Mouse (Mus musculus): ENCODE measurements around the gene Sh3bgr. TPM values are rescaled to one million over a fixed set of nuclear protein-coding genes. Genes with fewer than 3 reads are reported as not detected.
A peak's percentile ranks its signal among the peaks of the same experiment; 100 is the strongest.

Gene Sh3bgr
- total RNA-seq, 2 experiments from 2014 or later, result 593 to 606 TPM

DNA sequence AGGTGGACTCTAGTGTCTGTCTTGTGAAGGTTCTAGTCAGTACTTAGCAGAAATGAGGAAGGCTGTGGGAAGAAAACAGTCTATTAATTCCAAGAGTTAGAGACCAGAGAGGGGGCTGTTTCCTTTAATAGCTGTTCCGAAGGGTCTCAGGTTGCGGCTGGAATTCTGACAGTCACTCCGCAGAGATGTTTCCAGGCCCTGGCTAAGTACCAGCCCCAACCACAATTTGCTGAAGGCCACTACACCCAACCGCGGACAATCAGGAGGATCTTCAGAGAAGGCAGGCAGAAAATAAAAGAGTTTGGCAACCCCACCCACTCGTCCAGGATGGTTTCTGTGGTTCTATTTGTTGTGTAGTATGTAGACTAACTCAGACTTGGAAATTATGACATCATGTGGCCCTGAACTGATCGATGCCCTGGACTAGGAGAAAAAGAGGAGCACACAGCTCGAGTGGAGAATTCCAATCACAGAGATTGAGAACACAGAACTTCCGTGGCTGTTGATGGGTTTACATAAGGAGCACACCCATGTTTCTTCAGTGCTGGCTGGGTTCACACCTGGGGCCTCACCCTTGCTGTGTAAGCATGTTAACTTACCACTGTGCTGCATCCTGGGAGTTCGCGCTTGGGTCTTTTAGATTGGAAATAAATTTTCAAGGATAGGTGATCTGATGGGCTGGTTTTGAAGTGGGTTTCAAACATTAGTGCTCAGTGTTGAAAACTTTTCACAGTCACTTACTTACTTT lies 1.4 kb downstream of the Sh3bgr start:
- intact Hi-C loops (cut with DNase I), result loop anchor here (2.0 kb wide), 1 partner anchor 43 kb away; no protein-coding TSS in a partner anchor

DNA sequence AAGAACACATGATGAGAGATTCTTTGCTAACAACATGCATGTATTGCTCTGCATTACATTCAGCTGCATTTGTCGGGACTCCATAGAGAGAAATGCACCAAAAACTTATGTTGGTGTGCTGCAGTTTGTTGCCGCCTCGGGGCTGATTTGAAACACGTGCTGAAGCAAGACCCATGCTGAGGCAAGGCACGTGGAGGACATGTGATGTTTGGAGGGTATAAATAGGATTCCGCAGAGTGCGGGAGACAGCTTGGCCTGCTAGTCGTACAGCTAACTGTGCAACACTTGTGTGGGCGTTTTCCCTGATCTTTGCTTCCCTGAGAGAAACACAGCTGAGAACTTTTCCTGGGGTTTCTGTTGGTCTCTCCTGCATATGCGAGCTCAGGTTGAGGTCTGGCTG lies 9.5 kb downstream of the Sh3bgr start:
- DNase-seq, result peak; percentile 39 to 52
- intact Hi-C loops (cut with DNase I), result no loop called here

More for the DNA sequence above, 1.4 kb downstream of the Sh3bgr start:
- peak; percentile 41 to 52 for DNase-seq

DNA sequence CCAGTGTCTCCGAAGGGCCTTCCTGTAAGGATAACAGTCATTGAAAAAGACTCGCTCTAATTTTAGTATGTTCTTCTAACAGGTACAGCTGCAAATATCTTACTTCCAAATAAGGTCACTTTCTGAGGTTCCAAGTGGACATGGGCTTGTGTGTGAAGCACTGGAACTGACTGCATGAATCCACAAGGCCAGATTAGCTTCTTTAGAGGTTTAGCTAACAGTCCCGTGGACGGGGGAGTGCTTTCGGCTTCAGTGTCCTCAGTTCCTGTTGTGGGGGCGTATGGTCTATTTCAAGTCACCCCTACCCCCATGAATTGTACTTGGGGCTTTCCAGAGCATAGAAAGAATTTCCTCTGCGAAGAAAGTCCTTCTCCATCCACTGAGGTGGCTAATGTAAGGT lies 10.6 kb downstream of the Sh3bgr start:
- peak; percentile 31 to 60 for DNase-seq
- intact Hi-C loops (cut with DNase I), result no loop called here

DNA sequence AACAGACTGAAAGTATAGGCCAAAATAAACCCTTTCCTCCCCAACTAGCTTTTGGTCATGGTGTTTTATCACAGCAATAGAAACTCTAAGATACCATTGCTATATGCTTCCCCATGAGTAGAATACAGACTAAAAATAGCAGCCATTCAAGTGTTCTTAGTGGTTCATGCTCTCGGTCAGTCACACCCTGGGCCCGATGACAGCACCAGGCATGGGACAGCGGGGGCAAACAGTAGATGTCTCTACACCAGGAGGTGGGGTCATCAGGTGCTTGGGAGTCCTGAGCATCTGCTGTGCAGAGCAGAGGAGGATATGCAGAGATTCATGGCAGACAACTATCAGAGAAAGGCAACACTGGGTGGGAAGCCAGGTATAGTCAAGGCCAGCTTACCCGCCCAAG lies 12.8 kb downstream of the Sh3bgr start:
- peak; percentile 77 to 81 for DNase-seq
- intact Hi-C loops (cut with DNase I), result no loop called here

DNA sequence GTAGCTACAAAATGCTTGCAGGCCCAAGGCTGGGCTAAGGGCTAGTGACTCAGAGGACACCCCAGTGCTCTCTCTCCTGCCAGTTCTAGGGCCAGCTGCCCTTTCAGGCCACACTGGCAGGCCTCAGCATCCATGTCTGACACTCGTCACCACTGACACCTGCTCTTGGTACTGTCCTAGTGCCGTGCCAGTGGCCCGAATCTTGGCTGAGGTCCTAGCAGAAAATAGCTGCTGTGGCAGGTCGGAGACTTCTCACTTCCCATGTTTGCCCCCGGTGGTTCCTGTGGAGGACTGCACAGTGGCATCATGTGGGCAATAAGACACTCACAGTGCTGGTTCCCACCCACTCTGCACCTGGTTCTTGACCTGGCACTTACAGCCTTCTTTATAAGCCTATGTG lies 21.2 kb downstream of the Sh3bgr start:
- intact Hi-C loops (cut with DNase I), result no loop called here
- DNase-seq, result peak; percentile 75 to 79

DNA sequence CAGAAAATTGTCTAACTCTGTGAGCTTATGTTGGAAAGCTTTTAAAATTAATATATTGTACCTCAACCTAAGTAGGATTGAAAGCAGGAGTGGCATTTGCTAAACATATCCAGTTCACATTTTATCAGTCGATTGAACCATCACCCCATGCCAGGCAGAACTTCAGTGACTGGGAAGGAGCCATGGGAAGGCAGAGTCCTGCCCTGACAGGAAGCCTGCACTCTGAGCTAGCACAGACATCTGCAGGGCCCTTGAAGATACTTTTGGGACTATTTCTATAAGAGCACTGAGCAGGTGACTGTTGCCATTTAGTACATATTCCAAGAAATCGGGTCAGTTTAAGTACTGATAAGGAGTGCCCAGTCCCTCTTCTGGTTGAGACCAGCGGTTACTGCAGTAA lies 21.7 kb downstream of the Sh3bgr start:
- DNase-seq, result no peak
- intact Hi-C loops (cut with DNase I), result no loop called here

DNA sequence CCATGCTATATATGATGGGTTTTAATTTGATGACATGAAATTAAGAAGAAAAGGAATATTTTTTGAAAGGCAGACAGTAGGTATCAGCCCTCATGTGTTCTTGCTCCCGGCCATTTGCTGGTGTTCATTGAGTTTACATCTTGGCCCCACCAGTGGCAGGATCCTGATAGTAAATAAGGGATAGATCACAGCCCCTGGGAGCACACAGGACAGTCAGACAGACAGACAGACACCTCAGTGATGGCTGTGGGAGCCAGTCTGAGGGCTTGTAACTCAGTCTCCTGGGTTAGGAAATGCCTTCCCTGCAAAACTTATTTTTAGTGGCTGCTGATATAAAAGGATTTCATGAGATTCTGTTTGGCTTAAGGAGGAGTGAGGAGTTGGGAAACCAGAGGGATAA lies 22.2 kb downstream of the Sh3bgr start:
- no peak for DNase-seq
- intact Hi-C loops (cut with DNase I), result no loop called here

- no peak for DNase-seq
These were observed 28.2 kb downstream of the Sh3bgr start for GRCm38 (mm10) chr16:96228438-96228837.

GRCm38 (mm10) chr16:96229044-96229555 lies 28.9 kb downstream of the Sh3bgr start:
- intact Hi-C loops (cut with DNase I), result no loop called here
- peak; percentile 65 to 70 for DNase-seq

More at GRCm38 (mm10) chr16:96228438-96228837, 28.2 kb downstream of the Sh3bgr start:
- intact Hi-C loops (cut with DNase I), result no loop called here

DNA sequence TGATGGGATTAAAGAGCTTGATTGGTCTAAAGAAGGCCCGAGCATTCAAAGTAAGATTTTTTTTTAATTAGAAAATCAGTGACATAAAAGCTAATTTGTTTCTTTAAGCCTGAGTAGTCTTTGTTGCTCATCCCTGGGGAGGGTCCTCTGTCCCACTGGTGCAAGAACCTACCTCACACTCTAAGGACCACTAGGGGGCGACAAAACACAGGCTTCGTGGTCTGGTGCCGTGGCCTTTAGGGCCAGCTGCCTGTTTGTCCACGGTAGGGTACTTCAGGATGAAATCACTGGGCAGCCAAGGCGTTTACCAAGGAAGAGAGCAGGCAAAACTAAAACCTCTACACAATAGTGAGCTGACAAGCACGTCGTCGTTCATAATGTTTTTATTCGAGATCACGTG lies 30.2 kb downstream of the Sh3bgr start:
- intact Hi-C loops (cut with DNase I), result loop anchor here (1.0 kb wide), 1 partner anchor 111 kb away; no protein-coding TSS in a partner anchor
- DNase-seq, result peak; percentile 82 to 84

DNA sequence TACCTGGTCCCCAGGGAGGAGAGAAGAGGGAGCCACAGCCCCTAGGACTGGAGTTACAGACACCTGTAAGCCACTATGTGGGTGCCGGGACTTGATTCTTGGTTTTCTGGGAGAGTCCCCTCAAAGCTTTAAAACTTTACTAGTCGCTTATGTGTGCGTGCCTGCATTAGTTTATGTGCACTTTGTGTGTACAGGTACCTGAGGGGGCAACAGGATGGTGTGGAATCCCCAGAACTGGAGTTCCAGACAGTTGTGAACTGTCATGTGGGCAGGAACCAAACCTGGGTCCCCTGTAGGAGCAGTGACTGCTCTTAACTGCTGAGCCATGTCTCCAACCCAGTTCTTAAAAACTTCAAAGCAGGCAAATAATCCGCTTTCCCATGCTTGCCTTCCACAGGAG lies 31.0 kb downstream of the Sh3bgr start:
- intact Hi-C loops (cut with DNase I), result no loop called here
- no peak for DNase-seq

- DNase-seq, result no peak
- intact Hi-C loops (cut with DNase I), result no loop called here
These were observed 31.7 kb downstream of the Sh3bgr start for GRCm38 (mm10) chr16:96231974-96232373.

DNA sequence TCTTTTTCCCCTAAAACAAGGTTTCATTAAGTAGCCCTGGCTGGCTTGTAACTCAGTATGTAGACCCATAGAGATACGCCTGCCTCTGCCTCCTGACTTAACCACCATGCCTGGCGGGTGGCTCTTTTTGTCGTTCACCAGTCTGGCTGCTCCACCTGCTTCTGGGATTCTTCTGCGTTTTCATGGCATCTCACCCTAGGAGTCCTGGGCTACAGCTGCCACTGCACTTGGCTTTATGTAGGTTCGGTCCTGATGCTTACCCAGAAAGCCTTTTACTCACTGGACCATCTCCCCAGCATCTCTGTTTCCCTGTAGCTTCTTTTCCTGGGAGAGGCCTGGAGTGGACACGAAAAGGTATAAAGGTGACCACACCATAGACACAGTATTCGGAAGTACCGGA lies 33.7 kb downstream of the Sh3bgr start:
- DNase-seq, result no peak
- intact Hi-C loops (cut with DNase I), result no loop called here

DNA sequence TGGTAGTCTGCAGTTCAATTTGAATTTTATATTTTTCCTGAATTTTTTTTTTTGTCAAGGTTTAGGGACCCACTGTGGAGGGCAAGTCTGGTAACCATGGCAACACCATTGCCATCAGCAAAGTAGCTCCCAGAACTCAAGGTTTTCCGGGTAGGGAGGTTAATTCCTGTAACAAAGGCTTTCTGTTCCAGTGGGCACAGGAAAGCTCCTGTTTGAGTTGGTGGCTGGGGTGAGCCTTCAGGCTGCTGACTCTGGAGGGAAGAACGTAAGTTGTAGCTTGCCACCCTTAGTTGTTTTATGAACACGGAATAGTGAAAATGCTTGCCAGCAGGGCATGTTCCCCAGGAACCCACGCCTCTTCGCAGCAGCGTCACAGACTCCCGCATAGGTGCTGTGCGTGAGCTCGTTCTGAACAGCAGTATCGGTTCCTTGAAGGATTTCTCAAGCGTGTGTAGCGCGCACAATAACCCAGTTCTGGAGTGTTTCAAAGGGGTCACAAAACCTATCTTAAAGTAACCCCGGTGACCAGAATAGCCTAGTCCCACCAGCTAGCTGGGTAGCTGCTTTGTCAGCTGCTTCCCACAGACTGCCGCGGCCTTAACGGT lies 35.2 kb downstream of the Sh3bgr start, which contains the start of gene B3galt5:
Gene B3galt5, plus strand, starts transcription at position 436 of the 605 bp plus-strand sequence.
- no peak for DNase-seq
- intact Hi-C loops (cut with DNase I), result no loop called here

DNA sequence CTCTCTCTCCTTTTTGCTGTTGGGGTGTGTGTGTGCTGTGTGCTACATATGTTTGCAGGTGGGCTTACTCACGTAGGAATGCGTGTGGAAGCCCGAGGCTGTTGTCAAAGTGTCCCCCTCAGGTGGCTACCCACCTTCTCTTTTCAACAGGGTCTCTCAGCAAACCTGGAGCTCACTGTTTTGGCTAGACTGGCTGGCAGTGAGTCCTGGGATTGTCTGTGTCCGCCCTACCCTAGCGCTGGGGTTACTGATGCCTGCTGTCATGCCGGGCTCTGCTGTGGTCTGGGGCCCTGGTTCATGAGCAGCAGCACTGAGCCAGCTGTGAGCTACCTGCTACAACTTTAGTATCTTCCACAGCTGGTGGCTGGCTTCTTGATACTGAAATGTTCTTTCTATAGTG lies 44.2 kb downstream of the Sh3bgr start:
- no peak for DNase-seq
- intact Hi-C loops (cut with DNase I), result no loop called here

GRCm38 (mm10) chr16:96249635-96250034 lies 49.4 kb downstream of the Sh3bgr start:
- intact Hi-C loops (cut with DNase I), result no loop called here

DNA sequence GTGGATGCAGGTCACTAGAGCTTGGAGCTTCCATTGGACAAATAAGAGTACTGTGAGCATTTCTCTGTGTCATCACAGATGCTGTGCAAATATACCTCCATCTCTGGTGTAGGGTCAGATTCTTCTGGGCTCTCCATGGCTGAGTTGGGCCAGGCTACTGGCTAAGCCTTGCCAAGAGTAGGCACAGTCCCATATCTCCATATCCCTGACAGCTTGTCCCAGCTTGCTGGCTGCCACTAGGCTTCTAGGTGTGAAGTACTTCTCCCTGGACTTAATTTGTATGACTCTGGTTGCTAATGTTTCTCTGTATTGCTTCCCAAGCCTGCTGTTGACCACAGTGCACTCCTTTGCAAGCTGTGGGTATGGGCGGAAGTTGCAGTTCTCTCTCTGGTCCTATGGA lies 51.9 kb downstream of the Sh3bgr start:
- intact Hi-C loops (cut with DNase I), result no loop called here
- no peak for DNase-seq

More at GRCm38 (mm10) chr16:96249635-96250034, 49.4 kb downstream of the Sh3bgr start:
- DNase-seq, result no peak

DNA sequence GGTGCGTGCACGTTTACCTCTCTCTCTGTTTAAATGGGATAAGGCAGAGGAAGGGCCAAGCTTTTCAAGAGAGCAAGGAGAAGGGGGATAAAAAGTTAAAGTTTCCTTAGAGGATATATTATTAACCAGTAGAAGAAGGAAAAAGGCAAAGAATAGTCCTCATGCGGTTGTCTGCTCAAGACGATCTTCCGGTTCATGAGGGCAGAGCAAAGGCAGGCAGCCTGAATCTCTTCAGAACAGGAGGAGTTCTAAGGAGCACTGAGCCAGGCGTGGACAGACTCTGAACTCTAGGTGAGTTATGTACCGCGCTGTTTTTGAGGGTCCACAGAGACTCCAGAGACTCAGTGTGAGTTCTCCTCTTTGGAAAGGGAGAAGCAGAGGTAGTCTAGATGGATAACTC lies 58.2 kb downstream of the Sh3bgr start:
- no peak for DNase-seq
- intact Hi-C loops (cut with DNase I), result no loop called here

DNA sequence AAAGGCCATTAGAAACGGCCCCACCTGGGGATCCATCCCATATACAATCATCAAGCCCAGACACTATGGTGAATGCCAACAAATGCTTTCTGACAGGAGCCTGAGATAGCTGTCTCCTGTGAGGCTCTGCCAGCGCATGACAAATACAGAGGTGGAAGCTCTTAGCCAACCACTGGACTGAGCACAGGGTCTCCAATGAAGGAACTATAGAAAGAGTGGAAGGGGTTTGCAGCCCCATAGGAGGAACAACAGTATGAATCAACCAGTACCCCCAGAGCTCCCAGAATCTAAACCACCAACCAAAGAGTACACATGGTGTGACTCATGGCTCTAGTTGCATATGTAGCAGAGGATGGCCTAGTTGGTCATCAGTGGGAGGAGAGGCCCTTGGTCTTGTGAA lies 71.5 kb downstream of the Sh3bgr start:
- no peak for DNase-seq

GRCm38 (mm10) chr16:96272929-96273619 lies 72.8 kb downstream of the Sh3bgr start:
- peak in 1 of 2 experiments; percentile 4 for DNase-seq
- intact Hi-C loops (cut with DNase I), result no loop called here

More for the DNA sequence above, 71.5 kb downstream of the Sh3bgr start:
- intact Hi-C loops (cut with DNase I), result no loop called here

GRCm38 (mm10) chr16:96276596-96276995 lies 76.3 kb downstream of the Sh3bgr start:
- no peak for DNase-seq
- intact Hi-C loops (cut with DNase I), result no loop called here

Measured in heart, postnatal 10 days (tissue).